Mouse (Mus musculus) macrophage (primary cell): ENCODE measurements around the gene Btbd9. TPM values are rescaled to one million over a fixed set of nuclear protein-coding genes. Genes with fewer than 3 reads are reported as not detected.

Source experiments
- H3K27ac ChIP-seq: fragments of 350-480 bp; formaldehyde crosslinking; 2 replicates; pipeline ENCODE4 v1.9.0; 2021
- H3K36me3 ChIP-seq: fragments of 350-480 bp; formaldehyde crosslinking; 2 replicates; pipeline ENCODE4 v1.9.0; 2021; ENCODE audit errors: inconsistent target
- H3K4me3 ChIP-seq: fragments of 350-480 bp; formaldehyde crosslinking; 2 replicates; pipeline ENCODE4 v1.9.0; 2021; ENCODE audit errors: inconsistent target
- H3K79me2 ChIP-seq: fragments of 350-480 bp; formaldehyde crosslinking; 2 replicates; pipeline ENCODE4 v1.9.0; 2021; ENCODE audit errors: inconsistent target
- WGBS: methylation state at CpG from one replicate; pipeline ENCODE4 v1.1.7; 2026; ENCODE audit warnings: inconsistent platforms; ENCODE audit not compliant: missing documents; 5-methylcytosine and 5-hydroxymethylcytosine counted together
- polyA plus RNA-seq: library from polyadenylated mRNA; stranded (reverse); fragments of 250-400 nt; gene quantifications from 3 replicates; pipeline ENCODE4 v1.2.4, GENCODE M21; 2018; ENCODE audit warnings: inconsistent platforms

Gene Btbd9
- polyA plus RNA-seq, 1 experiment from 2014 or later: 16.9 TPM

- Histone ChIP-seq H3K79me2 (no peaks in the 10 kb centered on the region), H3K27ac (no peak overlapping the region), H3K36me3 (no peaks in the 10 kb centered on the region), H3K4me3 (no peak overlapping the region)
- WGBS: 97% methylated on average over 5 of the region's 5 CpGs
These were observed 77.5 kb downstream of the Btbd9 start for GRCm38 (mm10) chr17:30498779-30499178.

- H3K79me2 ChIP-seq: no peaks in the 10 kb centered on the region
- no peaks in the 10 kb centered on the region for H3K36me3 ChIP-seq
- no peak overlapping the region for H3K4me3 ChIP-seq
- H3K27ac ChIP-seq: no peak overlapping the region
- 97% methylated on average over 6 of the region's 6 CpGs for WGBS
These were observed 77.9 kb downstream of the Btbd9 start for GRCm38 (mm10) chr17:30498376-30498719.

- Histone ChIP-seq H3K79me2 (no peaks in the 10 kb centered on the region), H3K4me3 (no peak overlapping the region), H3K36me3 (no peaks in the 10 kb centered on the region), H3K27ac (no peak overlapping the region)
- over 99% methylated on average over 11 of the region's 11 CpGs for WGBS
These were observed 78.5 kb downstream of the Btbd9 start for GRCm38 (mm10) chr17:30497525-30498375.

- Histone ChIP-seq H3K4me3 (no peak overlapping the region), H3K79me2 (no peaks in the 10 kb centered on the region), H3K36me3 (no peaks in the 10 kb centered on the region), H3K27ac (no peak overlapping the region)
- WGBS: 89% methylated on average over 2 of the region's 2 CpGs
These were observed 80.7 kb downstream of the Btbd9 start for GRCm38 (mm10) chr17:30495567-30495966.

GRCm38 (mm10) chr17:30495154-30495553, 81.1 kb downstream of the Btbd9 start:
- no peak overlapping the region for H3K27ac ChIP-seq
- H3K4me3 ChIP-seq: no peak overlapping the region
- 92% methylated on average over 2 of the region's 2 CpGs for WGBS
- H3K79me2 ChIP-seq: no peaks in the 10 kb centered on the region
- no peaks in the 10 kb centered on the region for H3K36me3 ChIP-seq

GRCm38 (mm10) chr17:30493481-30493880, 82.8 kb downstream of the Btbd9 start:
- no peaks in the 10 kb centered on the region for H3K36me3 ChIP-seq
- no peaks in the 10 kb centered on the region for H3K79me2 ChIP-seq
- H3K27ac ChIP-seq: no peak overlapping the region
- H3K4me3 ChIP-seq: no peak overlapping the region
- WGBS: 98% methylated on average over 6 of the region's 6 CpGs

- WGBS: 98% methylated on average over 5 of the region's 5 CpGs
- Histone ChIP-seq H3K27ac (no peak overlapping the region), H3K36me3 (no peaks in the 10 kb centered on the region), H3K79me2 (no peaks in the 10 kb centered on the region), H3K4me3 (no peak overlapping the region)
These were observed 84.1 kb downstream of the Btbd9 start for GRCm38 (mm10) chr17:30492191-30492590.

GRCm38 (mm10) chr17:30491601-30492000, 84.7 kb downstream of the Btbd9 start:
- no peaks in the 10 kb centered on the region for H3K79me2 ChIP-seq
- 85% methylated on average over 8 of the region's 8 CpGs for WGBS

GRCm38 (mm10) chr17:30490601-30491000, 85.7 kb downstream of the Btbd9 start:
- H3K36me3 ChIP-seq: no peaks in the 10 kb centered on the region
- WGBS: 95% methylated on average over 6 of the region's 7 CpGs
- no peaks in the 10 kb centered on the region for H3K79me2 ChIP-seq
- H3K4me3 ChIP-seq: no peak overlapping the region
- no peak overlapping the region for H3K27ac ChIP-seq

More at GRCm38 (mm10) chr17:30491601-30492000, 84.7 kb downstream of the Btbd9 start:
- no peaks in the 10 kb centered on the region for H3K36me3 ChIP-seq
- no peak overlapping the region for H3K4me3 ChIP-seq
- no peak overlapping the region for H3K27ac ChIP-seq

- Histone ChIP-seq H3K4me3 (no peak overlapping the region), H3K79me2 (no peaks in the 10 kb centered on the region), H3K27ac (no peak overlapping the region), H3K36me3 (no peaks in the 10 kb centered on the region)
- WGBS: 97% methylated on average over 5 of the region's 5 CpGs
These were observed 86.2 kb downstream of the Btbd9 start for GRCm38 (mm10) chr17:30490086-30490485.

GRCm38 (mm10) chr17:30489629-30490028, 86.7 kb downstream of the Btbd9 start:
- Histone ChIP-seq H3K36me3 (no peaks in the 10 kb centered on the region), H3K4me3 (no peak overlapping the region), H3K27ac (no peak overlapping the region), H3K79me2 (no peaks in the 10 kb centered on the region)
- WGBS: 96% methylated on average over 7 of the region's 7 CpGs

GRCm38 (mm10) chr17:30487695-30488094, 88.6 kb downstream of the Btbd9 start:
- no peaks in the 10 kb centered on the region for H3K36me3 ChIP-seq
- no peaks in the 10 kb centered on the region for H3K79me2 ChIP-seq
- no peak overlapping the region for H3K27ac ChIP-seq
- no peak overlapping the region for H3K4me3 ChIP-seq
- WGBS: 94% methylated on average over 5 of the region's 5 CpGs

- Histone ChIP-seq H3K36me3 (no peaks in the 10 kb centered on the region), H3K4me3 (no peak overlapping the region), H3K27ac (no peak overlapping the region), H3K79me2 (no peaks in the 10 kb centered on the region)
- WGBS: 88% methylated on average over 4 of the region's 4 CpGs
These were observed 91.0 kb downstream of the Btbd9 start for GRCm38 (mm10) chr17:30485067-30485854.

GRCm38 (mm10) chr17:30484446-30485066, 91.7 kb downstream of the Btbd9 start:
- 84% methylated on average over 1 of the region's 1 CpGs for WGBS
- Histone ChIP-seq H3K79me2 (no peaks in the 10 kb centered on the region), H3K36me3 (no peaks in the 10 kb centered on the region), H3K4me3 (no peak overlapping the region), H3K27ac (no peak overlapping the region)

- Histone ChIP-seq H3K36me3 (no peaks in the 10 kb centered on the region), H3K79me2 (no peaks in the 10 kb centered on the region), H3K4me3 (no peak overlapping the region), H3K27ac (no peak overlapping the region)
- 92% methylated on average over 6 of the region's 6 CpGs for WGBS
These were observed 94.5 kb downstream of the Btbd9 start for GRCm38 (mm10) chr17:30481766-30482165.
